Comparison of ENCODE assay signal across 24 mouse cellular contexts in genomic region chr4:144718288-144718687, GRCm38 (mm10). TPM values are rescaled to one million over a fixed set of nuclear protein-coding genes. Genes with fewer than 3 reads are reported as not detected.
DNase-seq lines count a peak whose midpoint lies in the region; ATAC-seq and TF ChIP-seq lines count a peak whose summit lies in the region.
"Had no signal": no experiment of that assay in that cellular context is flagged by ENCODE, and none has a peak within 500 bp of the region (broad histone marks: within the 10 kb centered on the region; RNA-seq: fewer than 3 reads in every experiment).

No protein-coding gene starts in this region.

- H3K9me3 ChIP-seq in hindbrain, embryonic 11.5 days (ENCODE audit: control insufficient read depth, low read length): no peaks in the 10 kb centered on the region
- peaks cover 10% of the 10 kb centered on the region for H3K9me3 ChIP-seq in hindbrain, postnatal 0 days (ENCODE audit: low read length)
- peaks cover 13% of the 10 kb centered on the region for H3K9me3 ChIP-seq in midbrain, embryonic 11.5 days (ENCODE audit: control insufficient read depth, low read length)
- H3K9me3 ChIP-seq in midbrain, embryonic 10.5 days (replicated peaks): peaks cover 28% of the 10 kb centered on the region
- H3K9me3 ChIP-seq in limb, embryonic 12.5 days: no peaks in the 10 kb centered on the region
- H3K9me3 ChIP-seq in stomach, embryonic 14.5 days (ENCODE audit: control insufficient read depth, low read depth, low read length): no peaks in the 10 kb centered on the region

- H3K36me3 ChIP-seq in hindbrain, embryonic 11.5 days (ENCODE audit: control insufficient read depth, insufficient read depth, low read length): no peaks in the 10 kb centered on the region
- no peaks in the 10 kb centered on the region for H3K36me3 ChIP-seq in hindbrain, postnatal 0 days (ENCODE audit: insufficient read depth, low read length)
- no peaks in the 10 kb centered on the region for H3K36me3 ChIP-seq in midbrain, embryonic 11.5 days (ENCODE audit: control insufficient read depth, insufficient read depth, low read length)
- no peaks in the 10 kb centered on the region for H3K36me3 ChIP-seq in midbrain, embryonic 10.5 days
- H3K36me3 ChIP-seq in limb, embryonic 12.5 days: no peaks in the 10 kb centered on the region
- no peaks in the 10 kb centered on the region for H3K36me3 ChIP-seq in stomach, embryonic 14.5 days (ENCODE audit: control insufficient read depth, insufficient read depth, low read length)
- H3K36me3 ChIP-seq: forebrain, embryonic 12.5 days; heart, embryonic 12.5 days; hindbrain, embryonic 12.5 days had no signal

- no peak overlapping the region for H3K9ac ChIP-seq in hindbrain, embryonic 11.5 days (ENCODE audit: low read depth, low read length)
- no peak overlapping the region for H3K9ac ChIP-seq in hindbrain, postnatal 0 days (replicated peaks; ENCODE audit: low read length)
- no peak overlapping the region for H3K9ac ChIP-seq in midbrain, embryonic 11.5 days (ENCODE audit: low read length)
- no peak overlapping the region for H3K9ac ChIP-seq in limb, embryonic 12.5 days (replicated peaks)
- H3K9ac ChIP-seq in stomach, embryonic 14.5 days (replicated peaks; ENCODE audit: low read depth, low read length): no peak overlapping the region
- H3K9ac ChIP-seq: forebrain, embryonic 12.5 days; forebrain, postnatal 0 days; heart, embryonic 12.5 days; hindbrain, embryonic 12.5 days had no signal

- H3K4me3 ChIP-seq in hindbrain, embryonic 11.5 days (ENCODE audit: low read depth, low read length): no peak overlapping the region
- H3K4me3 ChIP-seq in hindbrain, postnatal 0 days (ENCODE audit: low read length): no peak overlapping the region
- no peak overlapping the region for H3K4me3 ChIP-seq in midbrain, embryonic 11.5 days (ENCODE audit: low read depth, low read length)
- H3K4me3 ChIP-seq in midbrain, embryonic 10.5 days: no peak overlapping the region
- no peak overlapping the region for H3K4me3 ChIP-seq in limb, embryonic 12.5 days (replicated peaks)
- no peak overlapping the region for H3K4me3 ChIP-seq in stomach, embryonic 14.5 days (ENCODE audit: low read depth, low read length)
- H3K4me3 ChIP-seq: forebrain, embryonic 12.5 days; heart, adult 2 months; heart, embryonic 12.5 days; hindbrain, embryonic 12.5 days had no signal

- DNase-seq in hindbrain, embryonic 11.5 days (ENCODE audit: low spot score): no peak
- no peak for DNase-seq in hindbrain, postnatal 0 days (ENCODE audit: low spot score)
- DNase-seq in midbrain, embryonic 11.5 days (ENCODE audit: low spot score, missing footprints): no peak
- DNase-seq in midbrain, embryonic 10.5 days (ENCODE audit: low spot score): no peak
- DNase-seq in cerebellum, adult 9-11 months: no peak
- DNase-seq: adrenal gland, adult 2 months; adrenal gland, postnatal 25 days; cerebellum, adult 18-20 months; cerebellum, postnatal 10 days; forebrain, postnatal 0 days; gastrocnemius, postnatal 14 days; heart, adult 2 months; heart, postnatal 36 days had no signal

- H3K4me1 ChIP-seq in hindbrain, embryonic 11.5 days (replicated peaks; ENCODE audit: control insufficient read depth, insufficient read depth, low read length): no peaks in the 10 kb centered on the region
- H3K4me1 ChIP-seq in hindbrain, postnatal 0 days (ENCODE audit: insufficient read depth, low read length): no peaks in the 10 kb centered on the region
- H3K4me1 ChIP-seq in midbrain, embryonic 11.5 days (ENCODE audit: control insufficient read depth, insufficient read depth, low read length): no peaks in the 10 kb centered on the region
- no peaks in the 10 kb centered on the region for H3K4me1 ChIP-seq in midbrain, embryonic 10.5 days
- no peaks in the 10 kb centered on the region for H3K4me1 ChIP-seq in limb, embryonic 12.5 days (replicated peaks)
- H3K4me1 ChIP-seq in stomach, embryonic 14.5 days (ENCODE audit: control insufficient read depth, insufficient read depth, low read length): no peaks in the 10 kb centered on the region
- H3K4me1 ChIP-seq: forebrain, embryonic 12.5 days; heart, embryonic 12.5 days; hindbrain, embryonic 12.5 days had no signal

- H3K27me3 ChIP-seq in hindbrain, embryonic 11.5 days (ENCODE audit: control insufficient read depth, insufficient read depth, low read length): no peaks in the 10 kb centered on the region
- no peaks in the 10 kb centered on the region for H3K27me3 ChIP-seq in hindbrain, postnatal 0 days (ENCODE audit: insufficient read depth, low read length)
- no peaks in the 10 kb centered on the region for H3K27me3 ChIP-seq in midbrain, embryonic 11.5 days (ENCODE audit: control insufficient read depth, insufficient read depth, low read length)
- no peaks in the 10 kb centered on the region for H3K27me3 ChIP-seq in midbrain, embryonic 10.5 days (ENCODE audit: low read depth, poor library complexity, severe bottlenecking)
- no peaks in the 10 kb centered on the region for H3K27me3 ChIP-seq in limb, embryonic 12.5 days
- no peaks in the 10 kb centered on the region for H3K27me3 ChIP-seq in stomach, embryonic 14.5 days (ENCODE audit: control insufficient read depth, insufficient read depth, low read length)
- H3K27me3 ChIP-seq: forebrain, embryonic 12.5 days; heart, embryonic 12.5 days; hindbrain, embryonic 12.5 days had no signal

- TF ChIP-seq CTCF in hindbrain, postnatal 0 days (IDR thresholded peaks at IDR 0.05; ENCODE audit: low read depth): no peak

- WGBS in hindbrain, embryonic 11.5 days: 87% methylated on average over 1 of the region's 1 CpGs
- WGBS in hindbrain, postnatal 0 days: 71% methylated on average over 1 of the region's 1 CpGs
- 67% methylated on average over 1 of the region's 1 CpGs for WGBS in midbrain, embryonic 11.5 days
- WGBS in midbrain, embryonic 10.5 days: 67% methylated on average over 1 of the region's 1 CpGs
- WGBS in limb, embryonic 12.5 days: 69% methylated on average over 1 of the region's 1 CpGs
- WGBS in stomach, embryonic 14.5 days: 83% methylated on average over 1 of the region's 1 CpGs

- no peak overlapping the region for H3K4me2 ChIP-seq in hindbrain, embryonic 11.5 days (replicated peaks; ENCODE audit: low read depth, low read length)
- no peak overlapping the region for H3K4me2 ChIP-seq in hindbrain, postnatal 0 days (ENCODE audit: low read depth, low read length)
- no peak overlapping the region for H3K4me2 ChIP-seq in midbrain, embryonic 11.5 days
- no peak overlapping the region for H3K4me2 ChIP-seq in limb, embryonic 12.5 days
- H3K4me2 ChIP-seq in stomach, embryonic 14.5 days (replicated peaks; ENCODE audit: low read depth, low read length): no peak overlapping the region
- H3K4me2 ChIP-seq: forebrain, embryonic 12.5 days; heart, embryonic 12.5 days; hindbrain, embryonic 12.5 days had no signal

- ATAC-seq in hindbrain, embryonic 11.5 days (ENCODE audit: low FRiP score): peak; percentile 54; the same call in 1 of the 2 replicates
- no peak for ATAC-seq in hindbrain, postnatal 0 days
- ATAC-seq in midbrain, embryonic 11.5 days (ENCODE audit: low FRiP score): peak; percentile 57; the same call in 1 of the 2 replicates
- 0 out of 2 replicates have a peak, but pooled peaks have one; percentile 37 for ATAC-seq in limb, embryonic 12.5 days (ENCODE audit: insufficient number of reproducible peaks, insufficient read depth, low FRiP score, low TSS enrichment, low read depth)
- ATAC-seq in stomach, embryonic 14.5 days (ENCODE audit: insufficient number of reproducible peaks, insufficient read depth, low FRiP score, low read depth): peak; percentile 56; the same call in 1 of the 2 replicates
- ATAC-seq: forebrain, postnatal 0 days; hindbrain, embryonic 16.5 days had no signal

- H3K27ac ChIP-seq in hindbrain, embryonic 11.5 days (ENCODE audit: low read depth, low read length): no peak overlapping the region
- H3K27ac ChIP-seq in hindbrain, postnatal 0 days: no peak overlapping the region
- no peak overlapping the region for H3K27ac ChIP-seq in midbrain, embryonic 11.5 days (ENCODE audit: low read depth, low read length)
- H3K27ac ChIP-seq in midbrain, embryonic 10.5 days (replicated peaks): no peak overlapping the region
- H3K27ac ChIP-seq in limb, embryonic 12.5 days: no peak overlapping the region
- H3K27ac ChIP-seq in stomach, embryonic 14.5 days (ENCODE audit: low read length): no peak overlapping the region
- H3K27ac ChIP-seq: forebrain, embryonic 12.5 days; heart, adult 2 months; hindbrain, embryonic 12.5 days had no signal

RNA-seq across cellular contexts. Expression of gene Gm13178, which starts 2.9 kb away (rescaled TPM):
- polyA plus RNA-seq in hindbrain, embryonic 11.5 days (2014; fragmentation: Nextera tagmentation; extraction: Ambion mirVana): not detected in 2 replicates
- total RNA-seq in hindbrain, postnatal 0 days (2014; rRNA removed): not detected in 2 replicates
- polyA plus RNA-seq in hindbrain, postnatal 0 days (2015; fragmentation: Nextera tagmentation; extraction: Ambion mirVana): not detected in 2 replicates
- not detected in 2 replicates for polyA plus RNA-seq in midbrain, embryonic 11.5 days (2014; fragmentation: Nextera tagmentation; extraction: Ambion mirVana)
- not detected in 2 replicates for polyA plus RNA-seq in midbrain, embryonic 10.5 days (2016; fragmentation: Nextera tagmentation; extraction: Ambion mirVana)
- not detected in 2 replicates for polyA plus RNA-seq in limb, embryonic 12.5 days (2016; fragmentation: Nextera tagmentation; extraction: Ambion mirVana)
- polyA plus RNA-seq in stomach, embryonic 14.5 days (2014; fragmentation: Nextera tagmentation; extraction: Ambion mirVana): not detected in 2 replicates
- total RNA-seq: adrenal gland, adult 2 months; ES-E14; forebrain, postnatal 0 days; gastrocnemius, adult 18-20 months; heart, adult 2 months; heart, postnatal 36 days had no signal
- polyA plus RNA-seq: adrenal gland, adult 2 months; embryonic facial prominence, embryonic 11.5 days; forebrain, embryonic 12.5 days; forebrain, postnatal 0 days; gonadal fat pad, adult 2 months; heart, adult 2 months; heart, embryonic 12.5 days; heart, postnatal 0 days; hindbrain, embryonic 12.5 days; hindbrain, embryonic 16.5 days had no signal

RNA-seq across cellular contexts. Expression of gene Gm436, which starts 32.1 kb away (rescaled TPM):
- polyA plus RNA-seq in hindbrain, embryonic 11.5 days (2014; fragmentation: Nextera tagmentation; extraction: Ambion mirVana): not detected in 2 replicates
- total RNA-seq in hindbrain, postnatal 0 days (2014; rRNA removed): not detected in 2 replicates
- not detected in 2 replicates for polyA plus RNA-seq in hindbrain, postnatal 0 days (2015; fragmentation: Nextera tagmentation; extraction: Ambion mirVana)
- polyA plus RNA-seq in midbrain, embryonic 11.5 days (2014; fragmentation: Nextera tagmentation; extraction: Ambion mirVana): not detected in 2 replicates
- polyA plus RNA-seq in midbrain, embryonic 10.5 days (2016; fragmentation: Nextera tagmentation; extraction: Ambion mirVana): not detected in 2 replicates
- not detected in 2 replicates for polyA plus RNA-seq in limb, embryonic 12.5 days (2016; fragmentation: Nextera tagmentation; extraction: Ambion mirVana)
- not detected in 2 replicates for polyA plus RNA-seq in stomach, embryonic 14.5 days (2014; fragmentation: Nextera tagmentation; extraction: Ambion mirVana)
- total RNA-seq: adrenal gland, adult 2 months; adrenal gland, postnatal 25 days; ES-E14; forebrain, postnatal 0 days; gastrocnemius, adult 18-20 months; gastrocnemius, postnatal 14 days; heart, adult 2 months; heart, postnatal 36 days had no signal
- polyA plus RNA-seq: adrenal gland, adult 2 months; embryonic facial prominence, embryonic 11.5 days; forebrain, embryonic 12.5 days; forebrain, postnatal 0 days; gonadal fat pad, adult 2 months; heart, adult 2 months; heart, embryonic 12.5 days; heart, postnatal 0 days; hindbrain, embryonic 12.5 days; hindbrain, embryonic 16.5 days had no signal
